Mouse (Mus musculus): Measurements from ENCODE around the gene Gm20838.
"Not testable (repeated sequence)": the region's sequence is repeated elsewhere in the genome, so short reads cannot be mapped to it uniquely, and the experiment has no call there.

The Gm20838 gene

GRCm38 (mm10) chrY:33543064-33543463 lies at the start of gene Gm20838:
TSS of gene Gm20838 (minus strand) at chrY:33543164.
- DNase-seq (ENCODE audit: low spot score): not testable (repeated sequence)

All from layer of hippocampus, adult 9-10 months (tissue).